Mouse (Mus musculus): Measurements from ENCODE around the gene Hnrnph3.

The Hnrnph3 gene

GRCm38 (mm10) chr10:62980039-62980954 lies 43.7 kb downstream of the Hnrnph3 start, which contains the start of gene Rufy2:
Rufy2 (plus strand) TSS chr10:62980223.
- DNase-seq: peak; percentile 97

- DNase-seq: no peak
Observed at GRCm38 (mm10) chr10:62979667-62980038, 44.4 kb downstream of the Hnrnph3 start.

- DNase-seq: peak; percentile 54
Observed at GRCm38 (mm10) chr10:62971821-62972220, 52.2 kb downstream of the Hnrnph3 start.

GRCm38 (mm10) chr10:62966291-62966690 lies 57.7 kb downstream of the Hnrnph3 start:
- DNase-seq: no peak

- no peak for DNase-seq
Observed at GRCm38 (mm10) chr10:62965796-62966195, 58.2 kb downstream of the Hnrnph3 start.

All from cerebellum, adult 9-10 months (tissue).